Mouse (Mus musculus): Measurements from ENCODE around the gene St8sia6. TPM values are rescaled to one million over a fixed set of nuclear protein-coding genes. Genes with fewer than 3 reads are reported as not detected.
"Not testable (repeated sequence)": the region's sequence is repeated elsewhere in the genome, so short reads cannot be mapped to it uniquely, and the experiment has no call there.

St8sia6 gene
- 1 to 10 TPM in 1 of 2 experiments, under 1 TPM in 1; 0.47 to 1.2 TPM for total RNA-seq (2021)
- long read RNA-seq, experiment 1, result 0 reads
- long read RNA-seq, experiment 2, result 0 reads

GRCm38 (mm10) chr2:13793969-13794363, at the start of gene St8sia6:
Gene St8sia6 (minus strand): TSS chr2:13794064.
- no peak for DNase-seq
- intact Hi-C loops (cut with DNase I), result no loop called here

GRCm38 (mm10) chr2:13836310-13836709, 42.4 kb upstream of the St8sia6 start:
- DNase-seq, result no peak
- intact Hi-C loops (cut with DNase I), result no loop called here

- intact Hi-C loops (cut with DNase I), result no loop called here
- DNase-seq, result no peak
Measured at GRCm38 (mm10) chr2:13834989-13835388, 41.1 kb upstream of the St8sia6 start.

- no peak for DNase-seq
- intact Hi-C loops (cut with DNase I), result no loop called here
Measured at GRCm38 (mm10) chr2:13816645-13817044, 22.8 kb upstream of the St8sia6 start.

GRCm38 (mm10) chr2:13808593-13808992, 14.7 kb upstream of the St8sia6 start:
- intact Hi-C loops (cut with DNase I), result no loop called here
- DNase-seq, result no peak

- intact Hi-C loops (cut with DNase I), result no loop called here
Measured at GRCm38 (mm10) chr2:13808008-13808407, 14.1 kb upstream of the St8sia6 start.

GRCm38 (mm10) chr2:13806120-13806519, 12.3 kb upstream of the St8sia6 start:
- no peak for DNase-seq
- intact Hi-C loops (cut with DNase I), result no loop called here

More at GRCm38 (mm10) chr2:13808008-13808407, 14.1 kb upstream of the St8sia6 start:
- no peak for DNase-seq

- no peak for DNase-seq
- intact Hi-C loops (cut with DNase I), result no loop called here
Measured at GRCm38 (mm10) chr2:13800639-13801038, 6.8 kb upstream of the St8sia6 start.

GRCm38 (mm10) chr2:13794446-13794845, 582 bp upstream of the St8sia6 start:
- intact Hi-C loops (cut with DNase I), result no loop called here
- DNase-seq, result no peak

GRCm38 (mm10) chr2:13793054-13793968, 553 bp downstream of the St8sia6 start:
- peak; percentile 5 to 14 for DNase-seq
- intact Hi-C loops (cut with DNase I), result no loop called here

GRCm38 (mm10) chr2:13792256-13793005, 1.4 kb downstream of the St8sia6 start:
- intact Hi-C loops (cut with DNase I), result no loop called here
- no peak for DNase-seq

GRCm38 (mm10) chr2:13791598-13791997, 2.3 kb downstream of the St8sia6 start:
- DNase-seq, result no peak
- intact Hi-C loops (cut with DNase I), result no loop called here

GRCm38 (mm10) chr2:13789365-13789764, 4.5 kb downstream of the St8sia6 start:
- intact Hi-C loops (cut with DNase I), result no loop called here
- DNase-seq, result no peak

GRCm38 (mm10) chr2:13786577-13787168, 7.2 kb downstream of the St8sia6 start:
- DNase-seq, result no peak
- intact Hi-C loops (cut with DNase I), result no loop called here

GRCm38 (mm10) chr2:13785992-13786391, 7.9 kb downstream of the St8sia6 start:
- intact Hi-C loops (cut with DNase I); DNase-seq: not testable (repeated sequence)

- intact Hi-C loops (cut with DNase I), result no loop called here
- no peak for DNase-seq
Measured at GRCm38 (mm10) chr2:13785247-13785646, 8.6 kb downstream of the St8sia6 start.

GRCm38 (mm10) chr2:13784448-13784847, 9.4 kb downstream of the St8sia6 start:
- intact Hi-C loops (cut with DNase I), result no loop called here

GRCm38 (mm10) chr2:13777032-13777431, 16.8 kb downstream of the St8sia6 start:
- intact Hi-C loops (cut with DNase I), result no loop called here
- no peak for DNase-seq

More at GRCm38 (mm10) chr2:13784448-13784847, 9.4 kb downstream of the St8sia6 start:
- no peak for DNase-seq

- intact Hi-C loops (cut with DNase I), result no loop called here
- DNase-seq, result no peak
Measured at GRCm38 (mm10) chr2:13776453-13776852, 17.4 kb downstream of the St8sia6 start.

GRCm38 (mm10) chr2:13775056-13775455, 18.8 kb downstream of the St8sia6 start:
- no peak for DNase-seq
- intact Hi-C loops (cut with DNase I), result no loop called here

GRCm38 (mm10) chr2:13768524-13768923, 25.3 kb downstream of the St8sia6 start:
- intact Hi-C loops (cut with DNase I), result no loop called here
- no peak for DNase-seq
